Mouse (Mus musculus) 3T3-L1 (cell line): ENCODE results near the gene Lamtor3.
"Not testable (repeated sequence)": the region's sequence is repeated elsewhere in the genome, so short reads cannot be mapped to it uniquely, and the experiment has no call there.

Experiments
- DNase-seq: peaks from one replicate; pipeline ENCODE4 v3.0.0-alpha.2; 2015; ENCODE audit warnings: low read depth, low spot score

The Lamtor3 gene

GRCm38 (mm10) chr3:137918172-137918931, at the start of gene Lamtor3:
TSS of gene Lamtor3 (plus strand) at chr3:137918506.
- peak; percentile 88 for DNase-seq

- no peak for DNase-seq
Measured at GRCm38 (mm10) chr3:137869395-137869794, 48.9 kb upstream of the Lamtor3 start.

GRCm38 (mm10) chr3:137879313-137879712, 39.0 kb upstream of the Lamtor3 start:
- peak; percentile 57 for DNase-seq

- peak; percentile 29 for DNase-seq
Measured at GRCm38 (mm10) chr3:137880109-137880748, 38.1 kb upstream of the Lamtor3 start.

GRCm38 (mm10) chr3:137881093-137881492, 37.2 kb upstream of the Lamtor3 start:
- no peak for DNase-seq

- DNase-seq: no peak
Measured at GRCm38 (mm10) chr3:137887961-137888360, 30.3 kb upstream of the Lamtor3 start.

GRCm38 (mm10) chr3:137891089-137891488, 27.2 kb upstream of the Lamtor3 start:
- no peak for DNase-seq

- no peak for DNase-seq
Measured at GRCm38 (mm10) chr3:137892118-137892517, 26.2 kb upstream of the Lamtor3 start.

- DNase-seq: no peak
Measured at GRCm38 (mm10) chr3:137893789-137894188, 24.5 kb upstream of the Lamtor3 start.

GRCm38 (mm10) chr3:137895196-137895595, 23.1 kb upstream of the Lamtor3 start:
- DNase-seq: peak; percentile 29

- DNase-seq: no peak
Measured at GRCm38 (mm10) chr3:137896386-137896785, 21.9 kb upstream of the Lamtor3 start.

GRCm38 (mm10) chr3:137896867-137897266, 21.4 kb upstream of the Lamtor3 start:
- no peak for DNase-seq

- DNase-seq: no peak
Measured at GRCm38 (mm10) chr3:137897685-137898084, 20.6 kb upstream of the Lamtor3 start.

GRCm38 (mm10) chr3:137900149-137900548, 18.2 kb upstream of the Lamtor3 start:
- DNase-seq: peak; percentile 16

GRCm38 (mm10) chr3:137913093-137913492, 5.2 kb upstream of the Lamtor3 start:
- DNase-seq: no peak

GRCm38 (mm10) chr3:137914567-137914966, 3.7 kb upstream of the Lamtor3 start:
- DNase-seq: not testable (repeated sequence)

- no peak for DNase-seq
Measured at GRCm38 (mm10) chr3:137917694-137918171, 573 bp upstream of the Lamtor3 start.

- DNase-seq: peak; percentile 81
Measured at GRCm38 (mm10) chr3:137918932-137919311, 616 bp downstream of the Lamtor3 start.

GRCm38 (mm10) chr3:137919398-137919797, 1.1 kb downstream of the Lamtor3 start:
- peak; percentile 9 for DNase-seq

- no peak for DNase-seq
Measured at GRCm38 (mm10) chr3:137920594-137920993, 2.3 kb downstream of the Lamtor3 start.

GRCm38 (mm10) chr3:137927010-137927409, 8.7 kb downstream of the Lamtor3 start:
- DNase-seq: no peak

GRCm38 (mm10) chr3:137929940-137930339, 11.6 kb downstream of the Lamtor3 start:
- DNase-seq: peak; percentile 40

- DNase-seq: no peak
Measured at GRCm38 (mm10) chr3:137932748-137933147, 14.4 kb downstream of the Lamtor3 start.
